Mouse (Mus musculus) right cerebral cortex, postnatal 4 days (tissue): ENCODE results near the gene Kcna10.

Source experiments
- DNase-seq: peaks from one replicate; pipeline ENCODE4 v3.0.0-alpha.2; 2022

Kcna10 gene

GRCm38 (mm10) chr3:107205170-107205569, 22.3 kb downstream of the Kcna10 start:
- DNase-seq, result no peak

- DNase-seq, result peak; percentile 78
These were observed 23.1 kb downstream of the Kcna10 start for GRCm38 (mm10) chr3:107205994-107206393.

- no peak for DNase-seq
These were observed 23.8 kb downstream of the Kcna10 start for GRCm38 (mm10) chr3:107206490-107207150.

- DNase-seq, result no peak
These were observed 24.9 kb downstream of the Kcna10 start for GRCm38 (mm10) chr3:107207625-107208253.

GRCm38 (mm10) chr3:107214606-107215005, 31.8 kb downstream of the Kcna10 start:
- DNase-seq, result no peak

GRCm38 (mm10) chr3:107216400-107217100, 33.7 kb downstream of the Kcna10 start:
- DNase-seq, result no peak

GRCm38 (mm10) chr3:107217101-107217480, 34.2 kb downstream of the Kcna10 start:
- no peak for DNase-seq

- no peak for DNase-seq
These were observed 35.7 kb downstream of the Kcna10 start for GRCm38 (mm10) chr3:107218572-107218971.

GRCm38 (mm10) chr3:107221608-107222007, 38.8 kb downstream of the Kcna10 start, which contains the start of gene Cym:
TSS of gene Cym (minus strand) at chr3:107221732.
- DNase-seq, result no peak

GRCm38 (mm10) chr3:107223230-107223629, 40.4 kb downstream of the Kcna10 start:
- DNase-seq, result no peak

GRCm38 (mm10) chr3:107225820-107226219, 43.0 kb downstream of the Kcna10 start:
- DNase-seq, result no peak

GRCm38 (mm10) chr3:107229221-107229620, 46.4 kb downstream of the Kcna10 start:
- no peak for DNase-seq

- DNase-seq, result peak; percentile 11
These were observed 47.0 kb downstream of the Kcna10 start for GRCm38 (mm10) chr3:107229822-107230221.

- DNase-seq, result no peak
These were observed 47.7 kb downstream of the Kcna10 start, which contains the start of gene A630076J17Rik for GRCm38 (mm10) chr3:107230527-107230926. TSS of gene A630076J17Rik (plus strand) at chr3:107230614.

- DNase-seq, result no peak
These were observed 48.3 kb downstream of the Kcna10 start for GRCm38 (mm10) chr3:107231202-107231601.

GRCm38 (mm10) chr3:107233351-107233813, 50.5 kb downstream of the Kcna10 start:
- peak; percentile 94 for DNase-seq

GRCm38 (mm10) chr3:107233945-107234344, 51.1 kb downstream of the Kcna10 start:
- no peak for DNase-seq

GRCm38 (mm10) chr3:107238051-107238450, 55.2 kb downstream of the Kcna10 start:
- no peak for DNase-seq

- no peak for DNase-seq
These were observed 55.7 kb downstream of the Kcna10 start for GRCm38 (mm10) chr3:107238471-107238980.

GRCm38 (mm10) chr3:107239607-107240006, 56.8 kb downstream of the Kcna10 start, which contains the start of gene Prok1:
TSS of gene Prok1 (minus strand) at chr3:107239707.
- DNase-seq, result no peak

GRCm38 (mm10) chr3:107241389-107242094, 58.7 kb downstream of the Kcna10 start:
- DNase-seq, result no peak
